Mouse (Mus musculus) CH12.LX (cell line): ENCODE measurements at regions not wholly inside any gene's neighbourhood (a gene's known extent, or its start where the extent isn't known, plus 50 kb on each side); places are given as distances from the start of the nearest gene placed in this dataset.

ENCODE experiments used
- DNase-seq: peaks from one replicate; pipeline ENCODE4 v3.0.0-alpha.2; 2013; ENCODE audit errors: extremely low read depth
- H3K27ac ChIP-seq: 2 replicates; pipeline ENCODE4 v1.5.1; 2012; ENCODE audit warnings: low read depth, mild to moderate bottlenecking, control low read depth, moderate library complexity; ENCODE audit not compliant: insufficient read depth
- H3K27me3 ChIP-seq: replicated peaks from 2 replicates; pipeline ENCODE3; 2012; ENCODE audit warnings: inconsistent platforms
- H3K36me3 ChIP-seq, 2 experiments: replicated peaks in 1 of 2; 2 replicates each; pipeline versions ENCODE3 to v1.6.1; 2012; ENCODE audit warnings: inconsistent platforms in 1 of 2, low read length in 1 of 2, mild to moderate bottlenecking in 1 of 2, mixed read lengths in 1 of 2, moderate library complexity in 1 of 2; ENCODE audit not compliant: control insufficient read depth in 1 of 2, insufficient read depth in 1 of 2
- H3K4me1 ChIP-seq, 2 experiments: 2 replicates each; pipeline ENCODE4 v1.6.1; 2012; ENCODE audit warnings: inconsistent platforms in 1 of 2, moderate library complexity in 1 of 2; ENCODE audit not compliant: insufficient read depth in 2 of 2, control insufficient read depth in 1 of 2
- H3K4me2 ChIP-seq: 2 replicates; pipeline ENCODE4 v1.6.1; 2012; ENCODE audit warnings: low read depth, mild to moderate bottlenecking, control low read depth; ENCODE audit not compliant: poor library complexity, insufficient read depth, severe bottlenecking
- H3K4me3 ChIP-seq, 3 experiments: fragments of 150-350 bp in 1 of 3; sonication (generic) in 1 of 3; replicated peaks in 1 of 3; 2 replicates each; pipeline versions ENCODE3 to v1.5.1; 2011 to 2012; ENCODE audit warnings: low read depth in 2 of 3, low read length in 2 of 3, mild to moderate bottlenecking in 2 of 3, moderate library complexity in 2 of 3, control low read depth in 1 of 3, improper control_type of control experiment in 1 of 3, inconsistent platforms in 1 of 3, mixed read lengths in 1 of 3; ENCODE audit not compliant: poor library complexity in 1 of 3
- H3K79me2 ChIP-seq: replicated peaks from 2 replicates; pipeline ENCODE4 v1.6.1; 2012; ENCODE audit warnings: mild to moderate bottlenecking, moderate library complexity; ENCODE audit not compliant: control insufficient read depth, poor library complexity, insufficient read depth, severe bottlenecking; ENCODE audit errors: extremely low read depth
- H3K9ac ChIP-seq: 2 replicates; pipeline ENCODE4 v1.6.1; 2012; ENCODE audit warnings: low read depth, mild to moderate bottlenecking, control low read depth, moderate library complexity; ENCODE audit not compliant: insufficient read depth
- H3K9me3 ChIP-seq: replicated peaks from 2 replicates; pipeline ENCODE3; 2012; ENCODE audit warnings: low read length, inconsistent platforms, mixed read lengths
- BHLHE40 ChIP-seq: IDR thresholded peaks from 2 replicates; pipeline ENCODE4 v1.6.1; 2011; ENCODE audit warnings: mild to moderate bottlenecking, low read depth, low read length, improper control_type of control experiment
- CHD1 ChIP-seq: IDR thresholded peaks from 2 replicates; pipeline ENCODE4 v1.6.1; 2012; ENCODE audit warnings: low read depth, low read length, improper control_type of control experiment, inconsistent platforms
- CHD2 ChIP-seq: IDR thresholded peaks from 2 replicates; pipeline ENCODE4 v1.6.1; 2011; ENCODE audit warnings: low read length, improper control_type of control experiment
- CTCF ChIP-seq, 2 experiments: IDR thresholded peaks in 1 of 2; conservative IDR thresholded peaks in 1 of 2; 2 replicates each; pipeline ENCODE4 v1.5.1; 2011 to 2012; ENCODE audit warnings: low read depth in 2 of 2, low read length in 2 of 2, improper control_type of control experiment in 1 of 2, inconsistent platforms in 1 of 2, mild to moderate bottlenecking in 1 of 2, moderate library complexity in 1 of 2
- E2F4 ChIP-seq: IDR thresholded peaks from 2 replicates; pipeline ENCODE4 v1.6.1; 2011; ENCODE audit warnings: low read depth, low read length, improper control_type of control experiment; ENCODE audit not compliant: insufficient replicate concordance
- ELF1 ChIP-seq: IDR thresholded peaks from 2 replicates; pipeline ENCODE4 v1.6.1; 2014; ENCODE audit warnings: low read depth, mild to moderate bottlenecking, inconsistent platforms, low read length, improper control_type of control experiment
- ETS1 ChIP-seq: conservative IDR thresholded peaks from 2 replicates; pipeline ENCODE4 v1.6.1; 2012; ENCODE audit warnings: low read depth, mild to moderate bottlenecking, inconsistent platforms, low read length, improper control_type of control experiment, moderate library complexity
- GABPA ChIP-seq: IDR thresholded peaks from 2 replicates; pipeline ENCODE4 v1.6.1; 2012; ENCODE audit warnings: low read depth, low read length, improper control_type of control experiment, inconsistent platforms; ENCODE audit not compliant: insufficient replicate concordance
- HCFC1 ChIP-seq: IDR thresholded peaks from 2 replicates; pipeline ENCODE4 v1.6.1; 2012; ENCODE audit warnings: low read depth, mild to moderate bottlenecking, inconsistent platforms, low read length, improper control_type of control experiment
- IRF4 ChIP-seq: IDR thresholded peaks from 2 replicates; pipeline ENCODE4 v1.6.1; 2014; ENCODE audit warnings: low read depth, mild to moderate bottlenecking, inconsistent platforms, low read length, improper control_type of control experiment
- JUND ChIP-seq: conservative IDR thresholded peaks from 2 replicates; pipeline ENCODE4 v1.6.1; 2011; ENCODE audit warnings: low read depth, low read length, improper control_type of control experiment
- MAFK ChIP-seq: IDR thresholded peaks from 2 replicates; pipeline ENCODE4 v1.6.1; 2011; ENCODE audit warnings: low read length, improper control_type of control experiment; ENCODE audit not compliant: insufficient replicate concordance
- MAX ChIP-seq: IDR thresholded peaks from 2 replicates; pipeline ENCODE4 v1.6.1; 2011; ENCODE audit warnings: low read length, improper control_type of control experiment
- MAZ ChIP-seq: IDR thresholded peaks from 2 replicates; pipeline ENCODE4 v1.6.1; 2012; ENCODE audit warnings: low read depth, mild to moderate bottlenecking, inconsistent platforms, low read length, improper control_type of control experiment, moderate library complexity
- MEF2A ChIP-seq: IDR thresholded peaks from 2 replicates; pipeline ENCODE4 v1.6.1; 2014; ENCODE audit warnings: low read depth, mild to moderate bottlenecking, inconsistent platforms, low read length, improper control_type of control experiment, borderline replicate concordance
- MXI1 ChIP-seq: IDR thresholded peaks from 2 replicates; pipeline ENCODE4 v1.6.1; 2011; ENCODE audit warnings: mild to moderate bottlenecking, low read depth, low read length, improper control_type of control experiment
- PAX5 ChIP-seq: IDR thresholded peaks from 2 replicates; pipeline ENCODE4 v1.6.1; 2012; ENCODE audit warnings: low read length, inconsistent platforms, mixed read lengths
- POLR2AphosphoS2 ChIP-seq: IDR thresholded peaks from 2 replicates; pipeline ENCODE4 v1.6.1; 2011; ENCODE audit warnings: low read depth, low read length, improper control_type of control experiment
- RAD21 ChIP-seq: IDR thresholded peaks from 2 replicates; pipeline ENCODE4 v1.6.1; 2011; ENCODE audit warnings: low read depth, mild to moderate bottlenecking, low read length, improper control_type of control experiment, moderate library complexity
- SIN3A ChIP-seq: IDR thresholded peaks from 2 replicates; pipeline ENCODE4 v1.6.1; 2012; ENCODE audit warnings: low read length, improper control_type of control experiment, inconsistent platforms
- TCF12 ChIP-seq: IDR thresholded peaks from 2 replicates; pipeline ENCODE4 v1.6.1; 2014; ENCODE audit warnings: low read depth, mild to moderate bottlenecking, inconsistent platforms, low read length, improper control_type of control experiment
- UBTF ChIP-seq: IDR thresholded peaks from 2 replicates; pipeline ENCODE4 v1.6.1; 2012; ENCODE audit warnings: low read depth, mild to moderate bottlenecking, inconsistent platforms, low read length, improper control_type of control experiment, moderate library complexity
- USF2 ChIP-seq: conservative IDR thresholded peaks from 2 replicates; pipeline ENCODE4 v1.6.1; 2011; ENCODE audit warnings: low read depth, low read length, improper control_type of control experiment
- ZC3H11A ChIP-seq: IDR thresholded peaks from 2 replicates; pipeline ENCODE4 v1.6.1; 2012; ENCODE audit warnings: low read depth, mild to moderate bottlenecking, inconsistent platforms, low read length, improper control_type of control experiment
- ZKSCAN1 ChIP-seq: IDR thresholded peaks from 2 replicates; pipeline ENCODE4 v1.6.1; 2012; ENCODE audit warnings: low read depth, inconsistent platforms, low read length, improper control_type of control experiment, borderline replicate concordance
- ZNF384 ChIP-seq: IDR thresholded peaks from 2 replicates; pipeline ENCODE4 v1.6.1; 2012; ENCODE audit warnings: low read depth, low read length, improper control_type of control experiment, inconsistent platforms
- dilution Hi-C: fragments of 300-500 bp; cut with MboI; formaldehyde crosslinking; loops from 2 replicates; pipeline ENCODE4 v1.14.3; 2020; ENCODE audit warnings: low sequenced_read_pairs; ENCODE audit not compliant: extremely low pct_unique_long_range_greater_than_20kb, extremely low pct_ligation_motif_present
- in situ Hi-C: fragments of 300-500 bp; cut with MboI; formaldehyde crosslinking; loops from 3 replicates; pipeline ENCODE4 v1.14.3; 2019; ENCODE audit warnings: low sequenced_read_pairs, low pct_ligation_motif_present, low pct_unique_long_range_greater_than_20kb, mixed read lengths

DNA sequence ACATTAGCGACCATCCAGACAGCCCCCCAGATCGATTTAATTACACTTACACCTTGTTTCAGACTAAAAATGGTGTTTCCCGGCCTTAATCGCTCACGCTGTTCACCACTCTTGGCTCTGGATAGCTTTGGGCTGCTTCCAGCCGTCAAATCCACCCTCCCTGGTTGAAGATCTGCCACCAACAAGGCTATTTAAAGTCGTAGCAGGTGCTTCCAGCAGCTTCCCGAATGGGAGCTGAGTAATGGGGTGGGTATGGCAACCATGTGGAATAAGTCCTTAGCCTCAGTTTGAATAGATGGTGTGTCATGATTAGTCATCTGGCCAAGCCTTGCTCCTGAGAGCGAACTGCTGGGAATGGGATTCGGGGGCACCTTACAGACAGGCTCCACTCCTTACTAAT is 312.8 kb upstream of the 4931429L15Rik start:
- Histone ChIP-seq H3K9me3 (peaks cover 5% of the 10 kb centered on the region), H3K27me3 (peaks cover 45% of the 10 kb centered on the region), H3K79me2 (no peaks in the 10 kb centered on the region), H3K36me3 (no peaks in the 10 kb centered on the region), H3K4me2 (no peak overlapping the region), H3K27ac (no peak overlapping the region), H3K9ac (no peak overlapping the region), H3K4me1 (no peaks in the 10 kb centered on the region), H3K4me3 (no peak overlapping the region)
- no peak for DNase-seq
- TF ChIP-seq RAD21 (no peak), MAZ (no peak), CHD2 (no peak), HCFC1 (no peak)
- dilution Hi-C loops: no loop called here
- in situ Hi-C loops: no loop called here

DNA sequence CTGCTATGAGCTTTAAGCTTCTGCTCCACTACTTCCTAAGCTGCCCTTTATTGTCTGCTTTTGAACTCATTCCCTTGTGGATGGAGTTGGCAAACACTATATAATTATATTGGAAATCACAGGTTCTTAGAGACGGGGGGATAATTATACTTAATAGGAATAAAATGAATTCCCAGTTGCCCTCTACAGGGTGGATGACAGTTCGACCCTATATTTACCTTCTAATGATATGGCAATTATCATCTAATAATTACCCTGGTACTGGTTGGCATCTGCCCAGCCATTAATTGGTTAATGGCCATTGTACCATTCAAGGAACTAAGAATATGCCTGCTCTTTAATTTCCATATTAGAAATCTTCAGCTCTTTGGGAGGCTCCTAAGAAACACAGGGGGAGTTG is 302.5 kb upstream of the 4931429L15Rik start:
- no peak overlapping the region for H3K4me2 ChIP-seq
- H3K27ac ChIP-seq: no peak overlapping the region
- no peak for DNase-seq
- H3K27me3 ChIP-seq: peaks cover 41% of the 10 kb centered on the region
- TF ChIP-seq TCF12 (no peak), JUND (no peak), UBTF (no peak), PAX5 (no peak), MAZ (no peak), MEF2A (no peak), ELF1 (no peak), SIN3A (no peak), IRF4 (no peak), ETS1 (no peak), BHLHE40 (no peak)
- H3K4me1 ChIP-seq: peaks cover 0 to 3% of the 10 kb centered on the region in 2 experiments; a peak in 1 of 4 replicates
- in situ Hi-C loops (no loop called here), dilution Hi-C loops (no loop called here)
- H3K79me2 ChIP-seq: no peaks in the 10 kb centered on the region
- H3K36me3 ChIP-seq: no peaks in the 10 kb centered on the region
- H3K4me3 ChIP-seq: no peak overlapping the region
- no peak overlapping the region for H3K9ac ChIP-seq
- H3K9me3 ChIP-seq: peaks cover 3% of the 10 kb centered on the region

DNA sequence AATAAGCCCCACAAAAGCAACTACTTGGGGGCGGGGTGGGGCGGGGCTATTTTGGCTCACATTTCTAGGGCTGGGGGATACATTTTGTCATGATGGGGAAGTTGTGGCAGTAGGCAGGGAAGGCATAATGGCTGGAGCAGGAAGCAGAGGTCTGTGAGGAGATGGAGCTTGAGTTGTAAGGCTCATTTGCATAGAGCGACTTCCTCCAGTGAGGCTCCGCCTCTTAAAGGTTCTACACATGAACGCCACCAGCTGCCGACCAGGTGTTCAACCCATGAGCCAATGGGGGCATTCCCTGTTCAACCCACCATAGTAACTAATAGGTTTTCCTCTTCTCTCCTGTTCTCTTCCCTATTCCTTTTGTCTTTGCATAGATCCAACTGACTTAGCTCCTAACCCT is 302.1 kb upstream of the 4931429L15Rik start:
- TF ChIP-seq BHLHE40 (no peak), CTCF (conservative IDR thresholded peaks at IDR 0.05 in 1 of 2, IDR thresholded peaks at IDR 0.05 in 1 of 2; ENCODE audit: low read depth in 2 of 2, low read length in 2 of 2) (no peak), MEF2A (no peak), ELF1 (no peak), POLR2AphosphoS2 (no peak), GABPA (no peak), USF2 (no peak), MAFK (no peak), UBTF (no peak), E2F4 (no peak), MXI1 (no peak), ZC3H11A (no peak), CHD2 (no peak), MAX (no peak), ZKSCAN1 (no peak), ZNF384 (no peak), CHD1 (no peak), RAD21 (no peak), PAX5 (no peak)
- in situ Hi-C loops (no loop called here), dilution Hi-C loops (no loop called here)
- Histone ChIP-seq H3K9ac (no peak overlapping the region), H3K79me2 (no peaks in the 10 kb centered on the region), H3K9me3 (peaks cover 3% of the 10 kb centered on the region), H3K36me3 (no peaks in the 10 kb centered on the region), H3K4me3 (no peak overlapping the region), H3K4me1 (peaks cover 0 to 3% of the 10 kb centered on the region in 2 experiments; a peak in 1 of 4 replicates), H3K27me3 (peaks cover 43% of the 10 kb centered on the region), H3K4me2 (no peak overlapping the region), H3K27ac (no peak overlapping the region)
- peak; percentile 8 for DNase-seq
